Mouse (Mus musculus): ENCODE data around the gene St5.

The St5 gene

DNA sequence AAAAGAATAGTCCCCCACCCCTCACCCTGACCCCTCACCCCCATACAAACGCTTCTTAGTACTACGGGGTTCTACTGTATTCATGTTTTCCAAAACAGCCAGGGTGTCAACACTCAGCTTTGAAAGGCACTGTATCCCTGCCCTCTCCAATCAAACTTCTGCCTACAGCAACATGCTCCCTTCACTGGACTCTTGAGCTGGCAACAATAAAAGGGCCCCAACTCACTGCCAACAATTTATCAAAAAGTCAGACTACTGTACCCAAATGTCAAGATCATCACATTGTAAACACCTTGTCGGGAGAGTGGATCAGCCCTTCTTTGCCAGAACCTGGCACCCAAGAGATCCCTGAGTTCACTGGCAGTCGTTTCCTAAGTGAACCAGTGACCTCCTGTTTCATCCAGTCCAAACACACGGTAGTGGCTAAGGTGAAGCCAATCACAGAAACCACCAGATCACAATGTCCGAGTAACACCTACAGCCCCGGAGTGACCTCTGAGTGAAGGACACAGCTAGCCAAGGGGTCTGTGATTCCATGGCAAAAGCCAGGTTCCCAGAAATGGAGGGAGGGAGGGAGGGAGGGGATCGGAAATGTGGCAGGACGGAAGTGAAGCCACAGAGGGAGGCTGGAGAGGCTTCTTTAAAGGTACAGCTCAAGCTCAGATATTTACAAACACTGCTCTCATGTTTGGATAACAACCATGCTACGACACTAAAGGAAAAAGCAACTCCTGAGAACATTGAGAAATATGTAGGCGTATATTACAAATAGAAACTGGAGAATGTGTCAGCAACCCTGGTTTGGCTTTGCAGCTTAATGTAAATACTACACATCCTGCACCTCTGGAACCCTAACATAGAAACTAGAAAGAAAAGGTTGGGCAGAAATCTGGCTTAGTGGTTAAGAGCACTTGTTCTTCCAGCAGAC lies 136.3 kb downstream of the St5 start:
- no peak for DNase-seq (ENCODE audit: low spot score)

DNA sequence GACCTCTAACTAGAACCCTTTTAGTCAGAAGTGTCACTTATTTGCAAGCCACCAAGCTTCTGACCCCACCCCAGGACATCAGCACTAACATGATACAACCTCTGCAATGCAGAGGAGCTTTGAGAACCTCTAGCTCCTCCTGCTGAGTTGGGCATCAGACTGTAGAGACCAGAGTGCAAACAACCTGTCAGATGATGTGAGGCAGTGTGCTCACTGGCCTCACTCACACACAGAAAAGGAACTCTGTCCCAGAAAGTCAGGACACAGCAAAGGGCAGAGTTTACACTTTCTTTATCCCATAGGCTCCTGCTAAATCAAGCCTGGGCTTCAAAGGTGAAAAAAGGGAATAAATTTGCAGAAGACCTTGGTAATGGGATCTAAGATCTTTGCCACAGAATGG lies 137.1 kb downstream of the St5 start:
- no peak for DNase-seq (ENCODE audit: low spot score)

DNA sequence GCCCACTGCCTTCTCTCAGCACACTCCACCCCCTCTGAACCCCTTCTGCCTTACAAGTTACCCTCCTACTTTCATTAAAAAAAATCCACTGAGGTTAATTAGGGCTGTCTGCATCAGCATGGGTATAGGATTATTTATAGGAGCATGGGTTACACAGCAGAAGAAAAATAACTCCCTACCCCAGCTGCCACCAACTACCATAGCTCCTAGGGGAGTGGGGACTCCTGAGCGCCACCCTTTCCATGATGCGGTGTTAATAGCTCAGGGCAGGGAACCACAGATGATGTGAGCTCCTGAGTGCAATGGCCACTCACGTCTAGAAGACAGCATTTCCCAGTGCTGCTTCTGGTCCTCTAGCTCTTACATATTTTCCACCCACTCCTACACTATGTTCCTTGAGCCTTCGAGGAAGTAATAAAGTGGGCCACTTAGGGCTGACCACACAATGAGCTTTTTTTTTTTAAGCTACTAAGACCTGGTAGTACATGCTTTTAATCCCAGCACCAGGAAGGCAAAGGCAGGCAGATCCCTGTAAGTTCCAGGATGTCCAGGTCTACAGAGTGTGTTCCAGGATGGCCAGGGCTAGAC lies 139.5 kb downstream of the St5 start:
- no peak for DNase-seq (ENCODE audit: low spot score)

GRCm38 (mm10) chr7:109562676-109563075 lies 140.7 kb downstream of the St5 start:
- DNase-seq (ENCODE audit: low spot score), result no peak

GRCm38 (mm10) chr7:109562154-109562599 lies 141.2 kb downstream of the St5 start:
- no peak for DNase-seq (ENCODE audit: low spot score)

DNA sequence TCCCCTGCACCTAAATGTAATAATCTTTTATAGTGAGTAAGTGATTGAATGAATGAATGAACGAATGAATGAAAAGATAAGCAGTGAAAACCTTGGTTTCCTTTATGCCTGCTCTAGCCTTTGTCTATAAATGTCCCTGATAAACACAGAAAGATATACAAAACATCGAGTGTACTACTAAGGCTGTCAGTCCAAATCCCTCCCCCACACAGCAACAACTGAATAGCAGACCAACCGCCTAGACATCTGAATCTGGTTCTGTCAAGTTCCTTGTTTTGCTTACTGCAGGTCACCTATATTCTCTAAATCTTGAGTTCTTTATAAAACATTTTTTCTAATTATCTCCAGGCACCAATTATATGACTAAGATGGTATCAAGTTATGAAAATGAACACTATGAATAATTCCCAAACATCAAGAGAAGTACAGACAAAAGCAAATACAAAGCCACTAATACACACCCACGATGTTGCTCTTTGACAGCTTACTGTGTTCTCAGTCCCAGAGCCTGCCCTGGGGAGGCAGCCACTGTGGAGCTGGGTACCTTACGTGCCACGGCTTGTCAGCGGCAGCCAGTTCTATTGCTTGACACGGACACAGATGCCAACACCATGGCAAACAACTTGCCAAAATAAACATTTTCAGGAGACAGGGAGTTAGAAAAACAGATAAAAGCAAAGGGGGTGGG lies 141.8 kb downstream of the St5 start:
- DNase-seq (ENCODE audit: low spot score), result no peak

GRCm38 (mm10) chr7:109559536-109559935 lies 143.9 kb downstream of the St5 start:
- DNase-seq (ENCODE audit: low spot score), result no peak

GRCm38 (mm10) chr7:109546726-109547125 lies 156.7 kb downstream of the St5 start:
- DNase-seq (ENCODE audit: low spot score), result no peak

DNA sequence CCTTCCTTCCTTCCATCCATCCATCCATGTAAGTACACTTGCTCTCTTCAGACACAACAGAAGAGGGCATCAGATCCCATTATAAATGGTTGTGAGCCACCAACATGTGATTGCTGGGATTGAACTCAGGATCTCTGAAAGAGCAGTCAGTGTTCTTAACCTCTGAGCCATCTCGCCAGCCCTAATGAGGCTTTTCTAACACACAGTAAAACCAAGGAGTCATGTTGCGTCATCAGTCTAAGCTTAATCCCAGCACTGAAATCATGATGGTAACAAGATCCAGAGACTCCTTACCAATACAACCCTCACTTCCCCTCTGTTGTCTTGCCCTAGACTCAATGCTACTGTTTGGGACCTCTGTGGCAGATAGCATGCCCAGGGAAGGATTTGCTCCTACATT lies 157.2 kb downstream of the St5 start:
- DNase-seq (ENCODE audit: low spot score), result no peak

DNA sequence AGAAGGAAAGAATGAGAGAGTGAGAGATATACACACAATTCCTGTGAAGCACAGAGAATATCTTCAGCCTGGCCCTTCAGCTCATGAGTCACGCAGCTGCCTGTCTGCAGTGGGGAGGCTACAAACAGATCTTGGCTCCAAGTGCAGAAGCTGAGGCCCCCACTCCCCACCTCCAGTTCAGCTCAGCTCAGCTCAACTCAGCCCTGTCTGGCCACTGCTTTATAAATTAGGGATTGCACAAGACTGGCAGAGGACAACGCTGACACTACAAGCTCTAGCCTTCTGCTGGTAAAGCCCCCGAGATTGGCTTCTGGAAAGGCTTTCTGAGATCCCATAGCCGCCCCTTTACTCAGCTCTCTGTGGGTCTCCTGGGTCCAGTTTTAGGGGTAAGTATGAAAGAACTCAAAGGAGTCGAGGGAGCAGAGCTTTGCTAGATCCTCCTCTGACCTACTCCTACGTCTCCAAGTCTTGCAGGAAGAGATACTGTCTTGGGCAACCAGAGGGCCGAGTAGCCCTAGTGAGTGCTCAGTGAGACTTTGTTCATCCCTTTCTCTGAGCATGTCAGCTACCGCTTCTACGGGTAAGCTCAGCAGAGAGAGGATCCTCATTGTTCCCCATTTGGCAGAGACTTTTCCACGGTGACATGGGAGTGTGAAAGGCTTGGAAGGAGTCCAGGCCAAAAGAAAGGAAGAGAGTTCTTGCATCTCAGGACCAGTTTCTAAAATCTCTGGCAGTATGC lies 158.0 kb downstream of the St5 start:
- no peak for DNase-seq (ENCODE audit: low spot score)

DNA sequence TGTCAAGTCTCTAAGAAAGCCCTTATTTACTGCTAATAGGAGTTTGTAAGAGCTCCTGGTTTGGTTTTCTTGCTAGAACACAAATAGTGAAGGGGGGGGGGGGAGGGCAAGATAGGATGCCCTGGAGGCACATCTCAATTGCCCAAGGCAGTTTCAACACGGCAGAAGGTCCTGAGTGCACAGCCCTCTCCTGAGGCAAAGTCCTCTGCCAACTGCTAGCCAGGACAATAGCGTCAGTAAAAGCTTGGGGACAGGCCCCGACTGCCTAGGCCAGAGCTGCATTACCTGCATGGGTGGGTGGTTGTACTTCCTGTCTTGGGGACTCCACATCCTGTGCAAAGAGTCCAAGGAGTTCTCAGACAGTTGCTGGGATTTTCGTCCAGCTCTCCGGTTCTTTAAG lies 158.6 kb downstream of the St5 start:
- no peak for DNase-seq (ENCODE audit: low spot score)

DNA sequence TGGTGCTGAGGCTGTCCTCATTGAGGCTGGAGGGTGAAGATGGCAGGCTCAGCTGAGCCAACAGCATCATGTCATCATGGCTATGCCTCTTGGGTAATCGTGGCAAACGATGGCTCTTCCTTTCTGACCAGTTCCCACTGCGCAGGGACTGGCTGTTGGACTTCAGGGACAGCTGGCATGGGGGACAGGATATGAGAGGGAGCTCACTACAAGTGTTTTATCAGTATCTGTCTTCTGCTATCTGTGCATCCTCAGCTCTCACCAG lies 161.1 kb downstream of the St5 start:
- DNase-seq (ENCODE audit: low spot score), result no peak

- DNase-seq (ENCODE audit: low spot score), result no peak
Observed at GRCm38 (mm10) chr7:109541609-109542363, 161.6 kb downstream of the St5 start.

- no peak for DNase-seq (ENCODE audit: low spot score)
Observed at GRCm38 (mm10) chr7:109540902-109541301, 162.5 kb downstream of the St5 start.

- DNase-seq (ENCODE audit: low spot score), result no peak
Observed at GRCm38 (mm10) chr7:109536451-109536946, 166.9 kb downstream of the St5 start.

DNA sequence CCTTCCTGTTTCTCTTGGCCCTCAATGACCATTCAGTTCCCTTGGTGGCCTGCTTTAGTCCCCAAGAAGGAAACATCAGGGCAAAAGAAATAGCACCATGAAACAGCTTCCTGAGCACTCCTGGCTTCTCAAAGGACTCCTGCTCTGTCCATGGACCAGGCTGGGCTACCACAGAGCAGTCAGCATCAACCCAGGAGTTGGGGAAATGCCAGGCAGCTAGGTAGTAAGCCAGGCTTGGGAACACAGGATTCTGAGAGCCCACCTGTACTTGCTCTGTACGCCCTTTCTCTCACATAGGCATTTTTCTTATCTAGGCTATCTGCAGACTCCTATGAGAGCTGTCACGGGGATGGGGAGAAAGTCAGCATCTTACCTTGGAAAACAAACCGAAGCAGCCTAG lies 168.5 kb downstream of the St5 start:
- DNase-seq (ENCODE audit: low spot score), result no peak

- no peak for DNase-seq (ENCODE audit: low spot score)
Observed at GRCm38 (mm10) chr7:109533888-109534287, 169.5 kb downstream of the St5 start.

- DNase-seq (ENCODE audit: low spot score), result no peak
Observed at GRCm38 (mm10) chr7:109533129-109533528, 170.3 kb downstream of the St5 start.

DNA sequence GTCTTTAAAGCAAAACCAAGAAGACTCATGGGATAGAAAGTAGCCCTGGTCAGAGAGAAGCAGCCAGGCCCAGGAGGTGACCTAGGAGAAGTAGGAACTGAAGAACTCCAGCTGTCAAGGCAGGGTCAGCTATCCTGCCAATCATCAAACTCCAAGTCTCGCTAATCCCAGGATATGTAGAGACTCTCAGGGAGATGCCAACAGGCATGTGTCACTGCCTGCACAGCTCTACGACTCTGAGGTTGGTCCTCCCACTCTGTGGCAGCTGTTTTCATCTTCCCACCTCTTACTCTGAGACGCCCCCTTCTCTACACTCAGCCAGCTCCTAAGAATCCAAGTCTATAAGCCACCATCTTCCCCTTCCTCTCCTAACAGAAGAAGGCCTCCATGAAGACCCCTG lies 170.7 kb downstream of the St5 start:
- DNase-seq (ENCODE audit: low spot score), result no peak

GRCm38 (mm10) chr7:109531501-109531900 lies 171.9 kb downstream of the St5 start:
- DNase-seq (ENCODE audit: low spot score), result no peak

- no peak for DNase-seq (ENCODE audit: low spot score)
Observed at GRCm38 (mm10) chr7:109529741-109530140, 173.7 kb downstream of the St5 start.

- no peak for DNase-seq (ENCODE audit: low spot score)
Observed at GRCm38 (mm10) chr7:109528356-109528755, 175.0 kb downstream of the St5 start.

All from left cerebral cortex, adult 11 months (tissue).